Mouse (Mus musculus) urinary bladder, postnatal 10 days (tissue): ENCODE data around the gene Fancc.
"Not testable (repeated sequence)": the region's sequence is repeated elsewhere in the genome, so short reads cannot be mapped to it uniquely, and the experiment has no call there.

Experiments
- DNase-seq: peaks from one replicate; pipeline ENCODE4 v3.0.0; 2022; ENCODE audit warnings: low spot score

Gene Fancc

DNA sequence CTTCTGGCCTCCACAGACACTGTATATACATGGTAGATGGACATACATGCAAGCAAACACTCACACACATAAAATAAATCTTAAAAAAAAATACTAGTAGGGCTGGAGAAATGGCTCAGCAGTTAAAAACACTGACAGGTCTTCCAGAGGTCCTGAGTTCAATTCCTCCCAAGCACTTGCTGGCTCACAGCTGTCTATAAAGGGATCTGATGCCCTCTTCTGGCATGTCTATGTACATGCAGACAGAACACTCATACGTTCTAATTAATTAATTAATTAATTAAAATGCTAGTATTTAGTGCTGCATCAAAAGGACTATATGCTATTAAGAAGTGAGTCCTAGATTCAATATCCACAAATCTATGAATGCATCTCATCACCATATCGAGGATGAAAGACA lies 78.9 kb downstream of the Fancc start:
- DNase-seq: no peak

DNA sequence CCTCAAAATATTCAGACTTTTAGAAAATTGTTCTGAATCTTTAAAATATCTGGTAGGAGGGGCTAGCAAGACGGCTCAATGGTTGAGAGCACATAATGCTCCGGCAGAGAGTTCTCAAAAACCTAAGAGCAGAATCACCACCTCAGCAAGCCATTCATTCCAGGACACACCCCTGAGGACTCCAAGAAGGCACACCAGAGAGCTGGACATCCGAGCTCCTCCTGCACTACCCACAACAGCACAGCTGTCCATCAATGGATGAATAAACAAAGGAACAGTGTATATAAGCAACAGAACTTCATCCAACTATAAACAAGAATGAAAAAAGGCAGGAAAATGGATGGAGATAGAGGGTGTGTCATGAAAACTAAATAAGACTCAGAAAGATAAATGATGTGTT lies 80.3 kb downstream of the Fancc start:
- no peak for DNase-seq

DNA sequence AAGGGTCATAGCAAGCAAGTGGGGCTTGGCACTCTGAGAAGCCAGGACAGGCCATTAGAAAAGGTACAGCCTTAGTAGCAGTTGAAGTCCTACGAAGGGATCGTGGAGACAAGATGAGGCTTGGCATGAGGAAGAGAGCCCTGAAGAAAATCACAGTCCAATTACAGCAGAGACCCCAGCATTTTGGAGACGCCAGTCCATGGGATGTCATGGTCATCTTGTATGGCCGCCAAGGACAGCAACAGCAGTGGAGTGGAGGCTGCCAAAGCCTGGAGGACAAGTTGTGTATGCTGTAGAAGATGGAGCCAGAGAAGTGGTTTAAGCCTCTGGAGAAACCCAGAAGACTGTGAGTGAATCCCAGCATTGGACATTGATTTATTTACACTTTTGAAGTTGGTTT lies 84.4 kb downstream of the Fancc start:
- no peak for DNase-seq

GRCm38 (mm10) chr13:63411310-63412022 lies 85.6 kb downstream of the Fancc start:
- DNase-seq: no peak

- DNase-seq: no peak
Measured at GRCm38 (mm10) chr13:63410578-63411298, 86.3 kb downstream of the Fancc start.

DNA sequence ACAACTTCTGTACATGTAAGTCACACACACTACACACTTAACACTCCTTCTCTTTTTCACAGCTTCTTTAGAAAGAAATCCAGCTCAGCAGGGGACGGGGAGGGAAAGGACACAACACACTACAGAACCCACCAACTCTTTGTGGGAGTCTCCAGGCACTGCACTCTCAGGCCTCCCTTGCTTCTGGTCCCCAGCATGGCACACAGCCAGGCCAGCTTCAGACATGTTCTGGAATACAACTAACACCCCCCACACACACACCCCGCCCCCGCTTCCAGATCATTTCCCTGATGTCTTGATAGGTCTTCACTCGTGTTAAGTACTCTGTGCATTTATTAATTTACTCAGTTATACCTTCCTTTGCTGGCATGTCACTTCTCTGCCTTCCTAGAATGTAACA lies 91.9 kb downstream of the Fancc start:
- no peak for DNase-seq

DNA sequence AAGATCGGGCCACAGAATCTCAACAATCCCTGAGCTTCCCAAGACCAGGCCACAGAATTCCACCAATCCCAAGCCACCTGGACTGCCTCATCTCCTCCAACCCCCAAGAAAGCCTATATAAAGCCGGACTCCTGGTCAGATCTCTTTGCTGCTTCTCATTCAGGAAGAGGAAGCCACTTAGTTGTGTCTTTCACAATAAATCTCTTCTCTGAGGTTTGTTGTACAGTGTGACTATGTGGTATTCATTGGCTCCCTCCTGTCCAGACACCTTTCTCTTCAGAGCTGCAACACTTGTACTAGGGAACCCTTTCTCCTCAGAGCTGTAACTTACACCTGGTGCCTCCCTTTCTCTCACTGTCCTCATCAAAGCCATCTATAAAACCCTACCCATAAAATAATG lies 92.4 kb downstream of the Fancc start:
- no peak for DNase-seq

DNA sequence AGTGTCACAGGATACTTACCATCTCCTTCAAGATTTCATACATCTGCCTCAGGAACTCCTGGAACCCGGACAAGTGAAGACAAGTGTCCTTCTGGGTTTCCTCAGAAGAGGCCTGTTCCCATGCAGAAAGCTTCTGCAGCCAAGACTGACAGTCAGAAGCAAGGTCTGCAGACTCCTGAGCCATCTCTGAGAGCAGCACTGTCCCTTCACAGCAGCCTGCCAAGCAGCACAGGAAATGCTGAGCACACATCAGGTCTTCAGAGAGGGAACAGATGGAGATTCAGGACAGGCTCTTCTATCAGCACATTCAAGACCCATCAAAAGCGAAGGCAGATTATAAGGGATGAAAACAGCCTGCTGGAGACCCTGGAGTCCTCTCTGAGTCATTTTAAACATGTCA lies 94.3 kb downstream of the Fancc start:
- DNase-seq: no peak

- no peak for DNase-seq
Measured at GRCm38 (mm10) chr13:63400069-63400468, 97.0 kb downstream of the Fancc start.

GRCm38 (mm10) chr13:63397420-63397819 lies 99.7 kb downstream of the Fancc start:
- DNase-seq: no peak

DNA sequence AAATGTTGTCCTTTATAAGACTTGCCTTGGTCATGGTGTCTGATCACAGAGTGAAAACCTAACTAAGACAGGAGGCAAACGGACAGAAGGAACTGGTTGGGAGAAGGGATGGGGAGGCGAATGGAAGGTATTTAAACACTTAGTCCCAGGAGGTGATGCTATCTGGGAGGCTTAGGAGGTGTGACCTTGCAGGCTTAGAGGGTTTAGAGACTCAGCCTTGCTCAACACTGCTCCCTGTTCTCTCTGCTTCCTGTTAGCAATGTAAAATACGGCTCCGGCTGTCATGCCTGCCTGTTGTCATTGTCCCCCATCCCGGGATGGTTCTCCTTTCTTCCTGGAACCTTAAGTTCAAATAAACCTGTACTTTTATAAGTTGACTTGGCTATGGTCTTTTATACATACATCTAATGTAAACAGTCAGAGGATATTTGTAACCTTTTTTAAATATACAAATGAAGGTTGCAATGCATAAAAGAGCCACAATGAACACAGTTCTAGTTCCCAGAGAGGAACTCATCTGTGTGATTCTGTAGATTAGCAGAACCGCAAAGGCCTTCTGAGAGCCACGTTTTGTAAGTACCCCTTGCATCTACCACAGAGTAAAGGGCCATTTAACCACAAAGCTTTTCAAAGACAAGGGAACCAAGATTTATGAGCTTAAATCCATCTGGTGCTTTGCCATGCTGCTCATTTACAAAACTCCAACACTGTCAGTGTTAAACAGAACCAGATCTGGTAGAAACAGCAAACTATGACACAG lies 102.6 kb downstream of the Fancc start:
- no peak for DNase-seq

DNA sequence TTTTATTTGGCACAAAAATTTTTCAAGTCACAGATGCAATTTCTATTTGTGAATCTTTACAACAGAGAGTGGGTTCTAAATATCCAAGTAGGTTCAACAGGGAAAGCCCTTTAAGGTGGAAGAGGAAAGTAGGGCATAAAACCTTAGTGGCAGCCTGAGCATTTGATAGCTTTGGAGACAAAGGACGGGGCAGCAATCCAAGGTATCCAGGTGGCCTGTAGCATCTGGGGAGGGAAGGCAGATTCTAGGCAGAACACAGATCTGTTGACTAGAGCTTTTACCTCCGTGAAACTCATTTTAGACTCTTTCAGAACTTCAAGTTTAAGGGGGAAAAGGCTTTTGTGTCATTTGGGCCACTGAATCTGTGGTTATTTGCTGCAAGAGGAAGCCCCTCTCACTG lies 111.8 kb downstream of the Fancc start:
- DNase-seq: no peak

DNA sequence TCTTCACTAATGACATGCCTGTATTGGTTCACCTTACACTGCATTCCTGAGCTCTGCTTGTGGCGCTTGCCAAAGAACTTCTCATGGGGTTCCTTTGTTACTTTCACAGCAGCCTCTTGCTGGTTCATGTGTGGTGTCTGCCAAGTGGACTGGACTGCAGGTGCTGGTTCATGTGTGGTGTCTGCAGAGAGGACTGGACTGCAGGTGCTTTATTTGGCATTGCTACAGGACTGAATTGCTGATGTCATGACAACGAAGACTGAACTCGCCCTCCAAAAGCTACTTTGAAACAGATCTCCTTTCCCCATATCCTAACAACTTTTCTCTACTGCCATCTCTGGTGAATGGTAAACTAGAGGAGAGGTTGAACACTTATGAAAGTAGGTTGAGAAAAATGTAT lies 112.3 kb downstream of the Fancc start:
- DNase-seq: no peak

DNA sequence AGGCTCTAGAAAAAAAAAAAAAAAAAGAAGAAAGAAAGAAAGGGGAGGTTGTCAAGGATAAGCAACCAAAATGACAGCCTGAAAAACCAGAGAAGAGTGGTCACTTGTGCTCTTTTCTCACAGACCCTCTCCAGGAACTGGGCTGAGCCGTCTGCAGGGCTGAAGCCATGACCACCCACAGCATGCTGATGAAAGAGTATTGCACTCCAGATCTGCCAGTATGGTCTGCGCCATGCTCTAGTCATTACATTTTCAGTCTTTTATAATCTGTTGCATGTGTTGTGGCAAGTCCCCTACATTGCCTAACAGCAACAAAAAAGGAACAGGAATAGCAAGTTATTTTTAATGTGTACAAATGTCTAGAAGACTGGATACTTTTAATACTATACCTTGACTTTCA lies 114.9 kb downstream of the Fancc start:
- no peak for DNase-seq

- DNase-seq: no peak
Measured at GRCm38 (mm10) chr13:63373460-63374166, 123.5 kb downstream of the Fancc start.

DNA sequence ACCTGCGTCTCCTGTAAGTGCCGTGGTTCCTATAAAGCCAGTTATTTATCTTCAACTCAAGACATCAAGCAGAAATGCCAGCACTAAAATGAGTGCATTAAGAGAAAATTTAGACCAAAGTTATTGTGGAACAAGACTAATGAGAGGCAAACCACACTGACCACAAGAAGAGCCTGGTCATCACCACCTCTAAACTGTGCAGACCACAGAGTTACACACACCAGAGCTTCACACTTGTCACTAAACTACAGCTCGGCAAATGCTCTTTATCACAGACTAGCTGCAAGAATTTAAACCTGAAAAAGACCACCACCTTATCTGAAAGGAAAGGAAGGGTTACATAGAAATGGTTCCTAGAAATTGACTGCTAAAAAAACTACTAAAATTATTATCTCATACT lies 135.3 kb downstream of the Fancc start:
- no peak for DNase-seq

GRCm38 (mm10) chr13:63360111-63360885 lies 136.8 kb downstream of the Fancc start:
- DNase-seq: no peak

DNA sequence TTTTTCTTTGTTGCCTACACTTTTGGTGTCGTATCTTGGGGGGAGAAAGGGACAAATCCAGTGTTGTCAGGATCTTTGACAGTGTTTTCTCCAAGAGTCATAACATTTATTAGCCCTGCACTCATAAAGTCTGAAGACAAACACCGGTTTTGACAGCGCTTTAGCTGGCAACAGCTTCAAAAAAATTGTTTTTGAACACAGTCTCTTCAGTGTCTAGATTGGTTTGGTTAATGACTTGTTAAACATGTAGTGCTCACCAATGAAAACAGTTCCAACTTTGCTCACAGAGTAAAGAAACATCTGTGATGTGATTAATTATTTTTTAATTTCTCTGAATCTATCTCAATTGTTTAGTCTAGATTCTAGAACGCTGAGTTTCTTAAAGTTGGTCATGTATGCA lies 137.7 kb downstream of the Fancc start:
- DNase-seq: no peak

- no peak for DNase-seq
Measured at GRCm38 (mm10) chr13:63356558-63356957, 140.5 kb downstream of the Fancc start.

DNA sequence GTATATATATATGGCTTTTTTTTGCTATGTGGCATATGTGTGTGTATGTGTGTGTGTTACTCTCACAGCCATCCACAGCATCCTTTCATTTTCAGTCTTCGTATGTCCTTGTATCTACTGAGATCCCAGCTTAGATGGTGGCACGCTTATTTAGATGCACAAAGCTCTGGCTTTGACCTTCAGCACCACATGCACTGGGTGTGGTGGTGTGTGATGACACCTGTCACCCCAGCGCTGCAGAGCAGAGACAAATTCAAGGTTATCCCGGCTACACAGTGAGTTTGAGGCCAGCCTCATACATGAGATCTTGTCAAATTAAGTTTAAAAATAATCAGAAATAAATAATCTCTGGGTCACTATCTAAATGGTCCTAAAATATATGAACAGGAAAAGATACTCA lies 141.0 kb downstream of the Fancc start:
- no peak for DNase-seq

- DNase-seq: not testable (repeated sequence)
Measured at GRCm38 (mm10) chr13:63353312-63353711, 143.8 kb downstream of the Fancc start.

DNA sequence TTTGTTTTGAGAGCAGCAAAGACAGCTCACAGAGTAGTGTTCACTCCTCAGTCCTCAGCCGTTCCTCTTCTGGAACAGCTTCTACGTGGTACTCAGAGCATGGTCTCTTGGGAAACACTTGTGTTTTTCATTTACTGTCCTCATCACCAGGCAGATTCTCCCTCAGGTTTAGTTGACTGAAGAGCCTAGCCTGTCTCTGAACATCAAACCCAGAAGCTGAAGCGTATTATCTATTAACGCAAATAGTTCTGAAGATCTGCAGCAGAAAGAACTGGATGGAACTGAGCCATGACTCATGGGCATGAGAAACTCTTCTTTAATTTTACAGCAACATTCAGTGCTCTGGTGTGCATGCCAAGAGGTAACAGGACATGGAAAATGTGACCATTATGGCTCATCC lies 147.0 kb downstream of the Fancc start:
- no peak for DNase-seq
